Comparison of ENCODE assay signal across 8 mouse cellular contexts in genomic region chr3:57847760-57848185, GRCm38 (mm10). TPM values are rescaled to one million over a fixed set of nuclear protein-coding genes. Genes with fewer than 3 reads are reported as not detected.
A peak's percentile ranks its signal among the peaks of the same experiment; 100 is the strongest.
DNase-seq lines count a peak whose midpoint lies in the region; ATAC-seq and TF ChIP-seq lines count a peak whose summit lies in the region.

Pfn2 (minus strand) TSS chr3:57848079.

- H3K9me3 ChIP-seq in CH12.LX (replicated peaks; ENCODE audit: low read length) = peaks cover 8% of the 10 kb centered on the region
- no peaks in the 10 kb centered on the region for H3K9me3 ChIP-seq in forebrain, embryonic 15.5 days

- no peak for TF ChIP-seq EP300 in CH12.LX (IDR thresholded peaks at IDR 0.05; ENCODE audit: low read length)

- DNase-seq in CH12.LX (ENCODE audit: extremely low read depth) = peak; percentile 61
- DNase-seq in heart, postnatal 10 days = peak; percentile 80 to 83
- DNase-seq in kidney, postnatal 4 days = peak; percentile 86 to 92
- DNase-seq in lung, adult 18-20 months = peak; percentile 45 to 50
- DNase-seq in thymus, postnatal 0 days (ENCODE audit: low spot score) = peak; percentile 81

- H3K4me2 ChIP-seq in CH12.LX (ENCODE audit: insufficient read depth, low read depth, poor library complexity, severe bottlenecking) = peak within 1 kb of the TSS; percentile 76
- H3K4me2 ChIP-seq in forebrain, embryonic 15.5 days (replicated peaks) = peak within 1 kb of the TSS; percentile 75

- H3K4me3 ChIP-seq in CH12.LX (replicated peaks in 1 of 3; ENCODE audit: low read depth in 2 of 3, low read length in 2 of 3, poor library complexity in 1 of 3) = peak within 1 kb of the TSS; percentile 57 to 88 (median 84)
- H3K4me3 ChIP-seq in brown adipose tissue, adult 24 weeks (ENCODE audit: insufficient read depth, low read depth, low read length) = peak within 1 kb of the TSS; percentile 99
- peak within 1 kb of the TSS; percentile 59 for H3K4me3 ChIP-seq in forebrain, embryonic 15.5 days
- peak within 1 kb of the TSS; percentile 100 for H3K4me3 ChIP-seq in olfactory bulb, adult 2 months (ENCODE audit: insufficient read depth, low read depth, low read length)

- WGBS in forebrain, embryonic 15.5 days = 1% methylated on average over 51 of the region's 52 CpGs
- WGBS in olfactory bulb, adult 2 months = under 1% methylated on average over 52 of the region's 52 CpGs

- H3K27ac ChIP-seq in CH12.LX (ENCODE audit: insufficient read depth, low read depth) = peak within 1 kb of the TSS; percentile 11; the same call in 1 of the 2 replicates
- no peak within 1 kb of the TSS for H3K27ac ChIP-seq in brown adipose tissue, adult 24 weeks (replicated peaks; ENCODE audit: low read depth, low read length)
- peak within 1 kb of the TSS; percentile 96 for H3K27ac ChIP-seq in forebrain, embryonic 15.5 days (replicated peaks)
- peak within 1 kb of the TSS; percentile 99 for H3K27ac ChIP-seq in olfactory bulb, adult 2 months (ENCODE audit: insufficient read depth, low read depth, low read length)

- TF ChIP-seq CTCF in CH12.LX (conservative IDR thresholded peaks at IDR 0.05 in 1 of 2, IDR thresholded peaks at IDR 0.05 in 1 of 2; ENCODE audit: low read depth in 2 of 2, low read length in 2 of 2) = no peak
- TF ChIP-seq CTCF in olfactory bulb, adult 2 months (IDR thresholded peaks at IDR 0.05; ENCODE audit: insufficient read depth, low read depth, low read length) = no peak

- intact Hi-C loops in heart, postnatal 10 days (cut with DNase I) = loop anchor here (5.0 kb wide), 3 partner anchors 110 to 680 kb away; partner anchors contain the start of genes Eif2a, Rnf13 and Serp1

- peak; percentile 90 for ATAC-seq in forebrain, embryonic 15.5 days (replicated peaks)

- no peaks in the 10 kb centered on the region for H3K27me3 ChIP-seq in CH12.LX (replicated peaks)
- no peaks in the 10 kb centered on the region for H3K27me3 ChIP-seq in forebrain, embryonic 15.5 days

- TF ChIP-seq POLR2A in CH12.LX (IDR thresholded peaks at IDR 0.05; ENCODE audit: low read depth, low read length) = no peak
- 0 out of 2 replicates have a peak, but pooled peaks have one; percentile 9 for TF ChIP-seq POLR2A in olfactory bulb, adult 2 months (IDR thresholded peaks at IDR 0.05; ENCODE audit: insufficient read depth, low read depth, low read length)

- H3K36me3 ChIP-seq in CH12.LX (replicated peaks in 1 of 2; ENCODE audit: control insufficient read depth in 1 of 2, insufficient read depth in 1 of 2, low read length in 1 of 2) = peaks cover under 1 to 20% of the 10 kb centered on the region in 2 experiments
- H3K36me3 ChIP-seq in forebrain, embryonic 15.5 days = peaks cover 14% of the 10 kb centered on the region

- dilution Hi-C loops in CH12.LX (cut with MboI; ENCODE audit: extremely low pct_ligation_motif_present, extremely low pct_unique_long_range_greater_than_20kb, low sequenced_read_pairs) = no loop called here

- no peak for TF ChIP-seq RAD21 in CH12.LX (IDR thresholded peaks at IDR 0.05; ENCODE audit: low read depth, low read length)

- H3K9ac ChIP-seq in CH12.LX (ENCODE audit: insufficient read depth, low read depth) = peak within 1 kb of the TSS; percentile 64
- peak within 1 kb of the TSS; percentile 77 for H3K9ac ChIP-seq in forebrain, embryonic 15.5 days (replicated peaks)

- no peaks in the 10 kb centered on the region; the same call in 1 of the 2 replicates for H3K79me2 ChIP-seq in CH12.LX (replicated peaks; ENCODE audit: control insufficient read depth, extremely low read depth, insufficient read depth, poor library complexity, severe bottlenecking)

- peaks cover 0 to 12% of the 10 kb centered on the region in 2 experiments; a peak in 2 of 4 replicates for H3K4me1 ChIP-seq in CH12.LX (ENCODE audit: control insufficient read depth in 1 of 2, insufficient read depth in 2 of 2)
- H3K4me1 ChIP-seq in brown adipose tissue, adult 24 weeks (ENCODE audit: control insufficient read depth, insufficient read depth, insufficient read length, low read length) = no peaks in the 10 kb centered on the region
- H3K4me1 ChIP-seq in forebrain, embryonic 15.5 days = peaks cover 27% of the 10 kb centered on the region
- no peaks in the 10 kb centered on the region for H3K4me1 ChIP-seq in olfactory bulb, adult 2 months (ENCODE audit: control insufficient read depth, insufficient read depth, low read length)

- in situ Hi-C loops in CH12.LX (cut with MboI; ENCODE audit: low pct_ligation_motif_present, low pct_unique_long_range_greater_than_20kb, low sequenced_read_pairs) = loop anchor here (5.0 to 25.0 kb wide), 2 partner anchors 275 to 640 kb away; no protein-coding TSS in a partner anchor

TF ChIP-seq in CH12.LX, 34 proteins besides CTCF, POLR2A, EP300 and RAD21:
- TF ChIP-seq MAZ (IDR thresholded peaks at IDR 0.05; ENCODE audit: low read depth, low read length) (no peak), BHLHE40 (IDR thresholded peaks at IDR 0.05; ENCODE audit: low read depth, low read length) (peak; percentile 90), IRF4 (IDR thresholded peaks at IDR 0.05; ENCODE audit: low read depth, low read length) (0 out of 2 replicates have a peak, but pooled peaks have one; percentile 10), NRF1 (IDR thresholded peaks at IDR 0.05; ENCODE audit: low read depth, low read length) (peak; percentile 68), ZNF384 (IDR thresholded peaks at IDR 0.05; ENCODE audit: low read depth, low read length) (no peak), MXI1 (IDR thresholded peaks at IDR 0.05; ENCODE audit: low read depth, low read length) (peak; percentile 42; the same call in 1 of the 2 replicates), SMC3 (IDR thresholded peaks at IDR 0.05; ENCODE audit: low read depth, low read length) (no peak), JUND (conservative IDR thresholded peaks at IDR 0.05; ENCODE audit: low read depth, low read length) (no peak), HCFC1 (IDR thresholded peaks at IDR 0.05; ENCODE audit: low read depth, low read length) (no peak), MAX (IDR thresholded peaks at IDR 0.05; ENCODE audit: low read length) (peak; percentile 42; the same call in 1 of the 2 replicates)
TF ChIP-seq in CH12.LX: peak in this region for 5.

RNA-seq across cellular contexts. Expression of gene Pfn2, which starts in this region (rescaled TPM):
- total RNA-seq in CH12.LX (2012; rRNA removed) (19.1 and 24.4 TPM in 2 replicates), CH12.LX (2014; rRNA removed) (197 and 206 TPM in 2 replicates)
- 142 and 165 TPM in 2 replicates for polyA plus RNA-seq in CH12.LX (2012; ENCODE audit: insufficient read length, low read depth)
- 6.7 and 8.0 TPM in 2 replicates for polyA plus RNA-seq in brown adipose tissue, adult 24 weeks (2012; ENCODE audit: insufficient read depth, insufficient read length, missing spikeins)
- polyA plus RNA-seq in forebrain, embryonic 15.5 days (2015; fragmentation: Nextera tagmentation; extraction: Ambion mirVana) = 549 and 593 TPM in 2 replicates
- 10 to 100 TPM; 30.1 to 35.2 TPM for total RNA-seq in heart, postnatal 10 days (2021)
- polyA plus RNA-seq in olfactory bulb, adult 2 months (2012; ENCODE audit: insufficient read depth, insufficient read length, low replicate concordance, missing spikeins) = 200 TPM in 1 of 2 replicates, not detected in the other
- 32.1 and 34.2 TPM in 2 replicates for polyA plus RNA-seq in thymus, postnatal 0 days (2015; fragmentation: Nextera tagmentation; extraction: Ambion mirVana)
